Mouse (Mus musculus): ENCODE measurements around the gene Srsf1. TPM values are rescaled to one million over a fixed set of nuclear protein-coding genes. Genes with fewer than 3 reads are reported as not detected.

Gene Srsf1
- 100 to 1,000 TPM; 234 TPM for total RNA-seq (2021)
- long read RNA-seq, experiment 1, full-length matches to known transcripts, result 35 of 72 reads
- long read RNA-seq, experiment 1, partial matches to known transcripts, result 8 of 72 reads
- long read RNA-seq, experiment 1, other reads (novel, unspliced or antisense), result 29 of 72 reads
- long read RNA-seq, experiment 2, full-length matches to known transcripts, result 32 of 84 reads
- long read RNA-seq, experiment 2, partial matches to known transcripts, result 7 of 84 reads
- long read RNA-seq, experiment 2, other reads (novel, unspliced or antisense), result 45 of 84 reads

DNA sequence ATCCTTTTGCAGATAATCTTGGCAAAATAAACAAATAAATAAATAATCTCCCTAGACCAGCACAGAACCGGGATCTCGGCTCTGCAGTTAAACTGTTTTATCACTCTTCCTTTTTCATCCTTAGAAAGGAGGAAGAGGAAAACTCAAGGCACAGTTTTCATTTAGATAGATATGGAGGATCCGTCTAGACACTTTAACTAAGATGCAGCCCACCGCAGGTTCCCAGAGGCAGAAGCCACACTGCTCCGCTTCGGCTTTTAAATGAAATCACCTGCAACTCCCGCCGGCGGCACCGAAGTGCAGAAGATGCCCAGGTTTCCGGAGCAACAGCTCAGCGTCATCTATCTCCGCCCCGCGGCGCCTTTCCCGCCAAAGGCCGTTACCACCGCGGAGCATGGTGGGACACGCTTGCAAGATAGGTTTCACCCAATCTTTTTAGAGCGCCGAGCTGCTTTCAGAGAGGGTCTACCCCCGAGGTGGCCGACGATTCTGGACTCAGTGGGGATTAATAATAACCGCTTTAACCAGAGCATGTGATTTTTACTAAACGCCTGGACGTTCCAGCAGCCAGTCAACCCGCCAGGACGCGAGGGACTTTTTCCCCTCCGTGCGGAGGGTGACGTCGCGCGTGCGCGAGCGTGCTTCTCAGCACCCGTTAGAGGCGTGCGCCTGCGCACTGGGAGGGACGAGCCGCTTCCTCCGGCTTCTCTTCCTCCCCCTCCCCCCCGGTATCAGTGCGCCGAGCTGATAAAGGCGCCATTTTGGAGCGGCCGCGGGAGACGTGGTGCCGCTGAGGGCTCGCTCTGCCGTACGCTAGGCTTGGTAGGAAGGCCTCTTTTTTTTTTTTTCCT is at the start of gene Srsf1:
Srsf1 (plus strand) TSS at position 430 of the 851 bp plus-strand sequence.
- DNase-seq (ENCODE audit: low spot score in 2 of 2), result peak; percentile 97
- 0 out of 2 replicates have a peak, but pooled peaks have one; percentile 11 for TF ChIP-seq CTCF (conservative IDR thresholded peaks at IDR 0.05)

DNA sequence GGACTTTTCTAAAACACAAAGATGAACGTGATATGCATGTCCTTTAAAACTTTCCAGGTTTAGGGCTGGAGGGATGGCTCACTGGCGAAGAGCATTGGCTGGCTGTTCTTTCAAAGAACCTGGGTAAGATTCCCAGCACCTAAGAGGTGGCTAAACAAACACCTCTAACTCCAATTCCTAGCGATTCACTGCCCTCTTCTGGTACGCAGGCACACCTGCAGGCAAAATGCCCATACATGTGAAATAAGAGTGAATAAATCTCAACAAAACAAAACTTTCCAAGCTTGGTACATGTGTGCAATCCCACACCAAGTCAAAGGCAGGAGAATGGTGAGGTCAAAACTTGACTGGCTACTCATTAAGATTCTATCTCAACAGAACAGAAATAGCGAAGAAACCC is 47.4 kb upstream of the Srsf1 start:
- Histone ChIP-seq H3K4me3 (no peak overlapping the region), H3K27ac (no peak overlapping the region)
- peak; percentile 44 for TF ChIP-seq CTCF (conservative IDR thresholded peaks at IDR 0.05)
- DNase-seq (ENCODE audit: low spot score in 2 of 2), result no peak

More for the DNA sequence above, at the start of gene Srsf1:
- Histone ChIP-seq H3K4me3 (peak within 1 kb of the TSS; percentile 88), H3K27ac (peak within 1 kb of the TSS; percentile 100)

DNA sequence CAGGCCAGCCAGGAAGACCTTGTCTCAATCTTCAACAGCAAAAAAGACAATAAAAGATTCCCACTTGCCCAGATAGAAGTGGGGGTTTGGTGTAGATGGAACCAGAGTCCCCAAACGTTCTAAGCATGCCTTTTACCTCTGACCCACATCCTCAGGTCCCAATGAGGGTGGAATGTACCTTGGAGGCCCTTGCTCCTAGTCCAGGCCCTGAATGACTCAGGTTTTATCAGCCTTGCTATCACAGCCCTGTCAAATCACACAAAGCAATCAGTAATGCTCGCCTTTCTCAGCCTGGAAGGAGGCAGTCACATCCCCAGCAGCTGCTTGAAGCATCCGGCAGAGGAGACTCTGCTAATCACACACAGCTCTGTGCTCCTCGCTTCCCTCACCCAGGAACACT is 44.4 kb upstream of the Srsf1 start:
- DNase-seq (ENCODE audit: low spot score in 2 of 2), result no peak
- Histone ChIP-seq H3K4me3 (no peak overlapping the region), H3K27ac (no peak overlapping the region)
- TF ChIP-seq CTCF (conservative IDR thresholded peaks at IDR 0.05), result no peak

DNA sequence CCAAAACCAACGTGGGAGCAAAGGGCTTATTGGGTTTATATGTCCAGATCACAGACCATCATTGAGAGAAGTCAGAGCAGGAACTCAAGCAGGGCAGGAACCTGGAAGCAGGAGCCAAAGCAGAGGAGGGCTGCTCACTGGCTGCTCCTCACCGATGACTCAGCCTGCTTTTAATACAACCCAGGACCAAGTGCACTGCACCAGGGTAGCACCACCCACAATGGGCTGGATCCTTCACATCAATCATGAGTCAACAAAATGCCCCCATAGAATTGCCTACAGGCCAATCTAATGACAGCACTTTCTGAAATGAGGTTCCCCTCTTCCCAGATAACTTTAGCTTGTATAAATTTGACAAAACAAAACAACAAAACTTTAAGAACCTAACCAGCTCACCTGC is 43.0 kb upstream of the Srsf1 start:
- no peak for DNase-seq (ENCODE audit: low spot score in 2 of 2)
- H3K27ac ChIP-seq, result no peak overlapping the region
- H3K4me3 ChIP-seq, result no peak overlapping the region
- no peak for TF ChIP-seq CTCF (conservative IDR thresholded peaks at IDR 0.05)

DNA sequence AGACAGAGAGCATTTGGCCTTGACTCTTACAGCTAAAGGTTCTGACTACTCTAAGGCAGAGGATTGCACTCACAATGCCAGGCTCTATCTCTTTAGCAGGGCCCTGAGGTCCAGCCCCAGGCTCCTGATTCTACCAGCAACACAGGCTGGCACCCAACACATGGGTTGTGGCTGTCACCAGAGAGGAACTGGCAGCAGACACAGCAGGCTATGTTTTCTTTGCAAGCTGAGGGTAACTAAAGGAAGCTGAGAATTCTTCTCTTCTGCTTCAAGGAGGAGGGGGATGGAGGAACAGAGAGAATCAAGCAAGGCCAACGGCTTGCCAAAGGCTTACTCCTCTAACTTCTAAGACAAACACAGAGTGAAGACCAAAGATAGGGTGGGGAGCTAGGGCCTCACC is 38.5 kb upstream of the Srsf1 start:
- TF ChIP-seq CTCF (conservative IDR thresholded peaks at IDR 0.05), result no peak
- H3K4me3 ChIP-seq, result no peak overlapping the region
- no peak for DNase-seq (ENCODE audit: low spot score in 2 of 2)
- no peak overlapping the region for H3K27ac ChIP-seq

DNA sequence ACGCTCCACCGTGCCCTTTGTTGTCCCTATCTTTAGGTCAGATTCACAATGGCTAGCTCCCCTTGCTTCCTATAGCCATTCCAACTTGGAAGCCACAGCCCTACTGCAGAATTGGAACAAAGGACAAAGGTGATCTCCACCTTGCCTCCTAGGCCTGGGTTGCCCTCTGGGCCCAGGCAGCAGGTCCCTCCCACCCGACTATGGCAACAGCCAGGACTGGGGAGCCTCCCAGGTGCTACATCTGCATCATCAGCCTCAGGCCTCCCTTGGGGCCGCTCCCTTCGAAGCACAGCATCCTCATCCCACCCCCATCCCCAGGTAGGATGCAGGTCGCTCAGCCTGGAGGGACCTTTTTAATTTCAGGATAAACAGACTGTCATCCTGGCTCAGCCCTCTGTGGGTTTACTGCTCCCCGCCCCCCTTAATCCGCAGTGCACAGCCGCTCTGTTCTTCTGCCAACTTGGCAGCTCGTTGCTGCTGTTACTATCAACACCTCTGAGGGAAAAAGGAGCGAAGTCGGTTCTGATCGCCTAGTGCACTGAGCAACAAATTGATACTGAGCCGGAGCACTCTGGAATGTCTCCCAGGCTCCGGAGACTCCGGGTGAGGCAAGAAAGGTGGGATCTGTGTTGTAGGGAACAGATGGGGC is 37.5 kb upstream of the Srsf1 start:
- Histone ChIP-seq H3K4me3 (peak overlapping the region; percentile 27; the same call in 1 of the 2 replicates), H3K27ac (no peak overlapping the region)
- peak; percentile 58 to 61 for DNase-seq (ENCODE audit: low spot score in 2 of 2)
- TF ChIP-seq CTCF (conservative IDR thresholded peaks at IDR 0.05), result no peak

DNA sequence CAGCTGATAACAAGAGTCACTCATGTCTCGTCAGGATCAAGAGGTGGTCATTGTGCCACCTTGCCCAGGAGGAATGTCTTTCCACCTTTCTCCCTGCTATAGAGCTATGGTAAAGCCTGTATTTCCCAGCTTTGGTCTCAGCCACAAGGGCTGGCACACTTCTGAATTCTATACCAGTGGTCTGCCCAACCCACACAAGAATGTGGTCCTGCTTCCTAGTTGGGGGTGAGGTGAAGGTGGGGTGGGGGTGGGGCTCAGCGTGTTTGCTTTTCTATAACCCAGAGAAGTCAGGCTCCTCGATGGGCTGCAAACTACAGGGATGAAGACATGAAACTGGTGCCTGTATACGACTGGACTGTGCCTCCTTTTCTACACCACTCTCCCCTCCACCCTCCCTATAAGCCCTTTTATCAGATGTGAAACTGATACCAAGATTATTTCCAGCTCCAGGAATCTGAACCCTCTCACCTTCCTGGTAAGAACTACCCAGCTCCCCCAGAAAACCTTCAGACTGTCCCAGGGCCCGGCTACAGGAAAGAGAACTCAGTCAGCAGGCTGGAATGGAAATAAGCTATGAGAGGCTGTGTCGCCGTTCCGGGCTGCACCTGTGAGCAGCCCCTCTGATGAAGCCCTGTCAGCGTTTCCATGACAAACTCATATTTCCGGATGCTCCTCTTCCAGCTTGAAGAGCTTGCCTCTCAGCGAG is 35.8 kb upstream of the Srsf1 start:
- Histone ChIP-seq H3K4me3 (no peak overlapping the region; the same call in 1 of the 2 replicates), H3K27ac (no peak overlapping the region)
- no peak for DNase-seq (ENCODE audit: low spot score in 2 of 2)
- TF ChIP-seq CTCF (conservative IDR thresholded peaks at IDR 0.05), result no peak

DNA sequence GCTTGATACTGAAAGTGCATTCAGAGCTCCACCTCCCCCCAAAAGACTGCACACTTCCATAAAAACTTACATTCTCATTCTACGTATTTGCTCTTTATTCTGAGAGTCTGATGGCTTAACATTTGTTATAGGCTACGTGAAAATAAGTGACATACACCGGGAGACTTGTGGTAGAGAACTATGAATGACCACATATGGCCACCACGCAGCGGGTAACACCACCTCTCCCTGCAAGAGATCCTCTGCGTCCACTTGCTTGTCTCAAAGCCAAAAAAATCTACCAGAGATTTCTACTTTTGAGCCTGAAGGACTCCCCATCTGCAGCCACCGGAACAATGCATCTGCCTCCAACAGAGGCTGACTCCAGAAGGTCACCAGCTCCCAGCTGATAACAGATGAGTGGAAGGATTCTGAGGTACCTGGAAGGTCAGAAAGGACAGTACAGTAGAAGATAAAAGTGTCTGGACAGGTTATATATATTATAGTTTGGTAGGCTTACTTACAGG is 35.2 kb upstream of the Srsf1 start:
- TF ChIP-seq CTCF (conservative IDR thresholded peaks at IDR 0.05), result no peak
- no peak for DNase-seq (ENCODE audit: low spot score in 2 of 2)

DNA sequence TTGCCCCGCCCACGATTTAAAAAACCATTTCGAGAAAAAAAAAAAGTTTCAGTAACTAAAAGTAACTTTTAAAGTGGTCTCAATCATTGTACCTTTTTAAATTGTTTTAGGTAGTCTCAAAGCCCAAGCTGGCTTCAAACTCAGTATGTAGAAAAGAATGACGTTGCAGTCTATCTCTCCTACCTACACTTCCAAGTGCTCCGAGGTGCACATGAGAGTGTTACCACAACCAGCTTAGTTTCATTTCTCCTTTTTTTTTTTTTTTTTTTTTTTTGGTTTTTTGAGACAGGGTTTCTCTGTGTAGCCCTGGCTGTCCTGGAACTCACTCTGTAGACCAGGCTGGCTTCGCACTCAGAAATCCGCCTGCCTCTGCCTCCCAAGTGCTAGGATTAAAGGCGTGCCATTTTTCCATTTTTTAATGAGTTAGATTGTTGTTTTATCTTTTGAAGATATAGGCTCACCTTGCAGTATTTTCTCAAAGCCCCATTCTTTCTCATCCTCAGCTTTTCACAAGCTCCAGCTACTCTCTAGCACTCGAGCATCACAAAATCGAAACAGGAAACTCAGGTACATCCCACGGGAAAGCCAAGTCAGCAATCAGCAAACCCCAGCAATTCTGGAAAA is 34.4 kb upstream of the Srsf1 start:
- H3K27ac ChIP-seq, result no peak overlapping the region
- TF ChIP-seq CTCF (conservative IDR thresholded peaks at IDR 0.05), result no peak
- DNase-seq (ENCODE audit: low spot score in 2 of 2), result no peak
- H3K4me3 ChIP-seq, result no peak overlapping the region

More for the DNA sequence above, 35.2 kb upstream of the Srsf1 start:
- Histone ChIP-seq H3K27ac (no peak overlapping the region), H3K4me3 (no peak overlapping the region; the same call in 1 of the 2 replicates)

DNA sequence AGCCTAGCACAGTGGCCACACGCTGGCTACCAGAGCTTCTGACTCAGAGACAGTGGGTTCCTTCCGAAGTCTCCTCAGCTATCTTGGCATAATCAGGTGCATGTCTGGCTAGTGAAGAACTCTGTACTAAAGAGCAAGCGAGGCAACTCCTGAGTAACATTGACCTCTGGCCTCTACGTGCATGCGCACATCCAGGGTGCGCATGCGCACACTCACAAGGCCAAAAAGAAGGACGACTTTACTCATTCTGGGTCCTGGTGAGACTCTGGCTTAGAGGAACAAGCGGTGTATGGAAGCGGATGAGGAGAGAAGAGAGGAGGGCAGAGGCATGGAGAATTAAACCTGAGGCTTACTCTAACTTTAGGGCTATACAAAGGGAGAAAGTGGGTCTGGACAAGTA is 33.5 kb upstream of the Srsf1 start:
- TF ChIP-seq CTCF (conservative IDR thresholded peaks at IDR 0.05), result no peak
- H3K4me3 ChIP-seq, result no peak overlapping the region
- no peak for DNase-seq (ENCODE audit: low spot score in 2 of 2)
- H3K27ac ChIP-seq, result no peak overlapping the region

DNA sequence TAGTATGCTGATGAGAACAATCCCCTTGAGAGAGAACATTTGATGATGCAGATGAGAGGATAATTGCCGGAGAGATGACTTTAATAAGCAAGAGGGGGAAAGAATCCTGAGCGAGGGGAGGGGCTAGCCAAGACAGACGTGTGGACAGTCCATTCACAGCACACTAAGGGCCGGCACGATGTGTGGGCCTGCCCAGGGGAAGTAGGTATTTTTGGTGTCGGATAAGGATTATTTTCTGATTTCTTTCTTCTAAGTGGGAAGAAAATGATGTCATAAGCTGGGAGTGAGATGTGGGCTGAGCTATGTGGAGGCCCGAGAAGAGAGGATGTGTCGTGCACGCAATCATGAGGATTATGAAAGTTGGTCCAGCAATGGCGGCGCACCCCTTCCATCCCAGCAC is 32.0 kb upstream of the Srsf1 start:
- DNase-seq (ENCODE audit: low spot score in 2 of 2), result peak; percentile 24 to 32
- no peak overlapping the region for H3K27ac ChIP-seq
- no peak for TF ChIP-seq CTCF (conservative IDR thresholded peaks at IDR 0.05)
- H3K4me3 ChIP-seq, result no peak overlapping the region

DNA sequence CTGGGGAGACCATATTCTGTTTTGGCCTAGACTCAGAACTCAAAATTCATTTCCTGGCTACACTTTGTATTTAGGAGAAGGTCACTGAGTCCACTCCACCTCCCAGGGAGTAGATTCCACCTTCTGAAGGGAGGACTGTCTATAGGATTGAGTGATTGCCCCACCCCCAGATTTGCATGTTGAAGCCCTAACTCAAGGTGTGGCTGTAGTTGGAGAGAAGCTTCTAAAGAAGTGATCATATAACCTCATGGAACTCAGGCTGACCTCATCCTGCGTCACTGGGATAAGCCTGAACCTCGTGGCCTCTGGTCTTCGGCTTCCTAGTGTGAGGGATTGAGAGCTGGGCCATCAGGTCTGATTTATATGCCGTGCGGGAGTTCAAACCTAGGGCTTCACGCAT is 31.4 kb upstream of the Srsf1 start:
- Histone ChIP-seq H3K27ac (no peak overlapping the region), H3K4me3 (no peak overlapping the region)
- DNase-seq (ENCODE audit: low spot score in 2 of 2), result no peak
- no peak for TF ChIP-seq CTCF (conservative IDR thresholded peaks at IDR 0.05)
